ENCODE assay signal across 28 mouse cellular contexts in genomic region chr1:97614531-97615462, GRCm38 (mm10). TPM values are rescaled to one million over a fixed set of nuclear protein-coding genes. Genes with fewer than 3 reads are reported as not detected.
A peak's percentile ranks its signal among the peaks of the same experiment; 100 is the strongest.
DNase-seq lines count a peak whose midpoint lies in the region; ATAC-seq and TF ChIP-seq lines count a peak whose summit lies in the region.
"Had no signal": no experiment of that assay in that cellular context is flagged by ENCODE, and none has a peak within 500 bp of the region (broad histone marks: within the 10 kb centered on the region; RNA-seq: fewer than 3 reads in every experiment).

No protein-coding gene starts in this region.

- DNase-seq in kidney, adult 18-20 months = peak; percentile 62
- no peak for DNase-seq in natural killer cell, adult 2 months (ENCODE audit: low spot score in 2 of 2)
- DNase-seq: adrenal gland, adult 8-10 months; cerebellum, adult 9-10 months; cerebellum, postnatal 36 days; gastrocnemius, postnatal 14 days; heart, postnatal 4 days; right cerebral cortex, adult 18-20 months; spleen, adult 18-20 months; thymus, adult 18-20 months; thymus, postnatal 25 days had no signal

- H3K27me3 ChIP-seq in forebrain, embryonic 15.5 days = no peaks in the 10 kb centered on the region
- H3K27me3 ChIP-seq in forebrain, embryonic 13.5 days = no peaks in the 10 kb centered on the region
- H3K27me3 ChIP-seq in kidney, embryonic 16.5 days (ENCODE audit: insufficient read depth, low read length) = no peaks in the 10 kb centered on the region
- no peaks in the 10 kb centered on the region for H3K27me3 ChIP-seq in kidney, embryonic 15.5 days
- H3K27me3 ChIP-seq in myocyte (ENCODE audit: control insufficient read depth, insufficient read depth, insufficient read length) = no peaks in the 10 kb centered on the region
- no peaks in the 10 kb centered on the region for H3K27me3 ChIP-seq in intestine, postnatal 0 days (replicated peaks; ENCODE audit: control insufficient read depth, insufficient read depth, low read length)
- H3K27me3 ChIP-seq: CH12.LX; limb, embryonic 15.5 days; lung, embryonic 15.5 days had no signal

- no peak overlapping the region for H3K4me3 ChIP-seq in forebrain, embryonic 15.5 days
- no peak overlapping the region for H3K4me3 ChIP-seq in forebrain, embryonic 13.5 days
- H3K4me3 ChIP-seq in kidney, embryonic 16.5 days (ENCODE audit: low read length) = no peak overlapping the region
- no peak overlapping the region for H3K4me3 ChIP-seq in kidney, embryonic 15.5 days (replicated peaks)
- no peak overlapping the region for H3K4me3 ChIP-seq in myocyte
- no peak overlapping the region for H3K4me3 ChIP-seq in intestine, postnatal 0 days (ENCODE audit: low read depth, low read length)
- H3K4me3 ChIP-seq: layer of hippocampus, adult 2 months; limb, embryonic 10.5 days; limb, embryonic 15.5 days; lung, embryonic 15.5 days had no signal

- H3K9ac ChIP-seq in forebrain, embryonic 15.5 days (replicated peaks) = no peak overlapping the region
- no peak overlapping the region for H3K9ac ChIP-seq in forebrain, embryonic 13.5 days
- no peak overlapping the region for H3K9ac ChIP-seq in kidney, embryonic 16.5 days (replicated peaks; ENCODE audit: low read length)
- H3K9ac ChIP-seq in kidney, embryonic 15.5 days = no peak overlapping the region
- H3K9ac ChIP-seq in intestine, postnatal 0 days (ENCODE audit: low read depth, low read length) = no peak overlapping the region
- H3K9ac ChIP-seq: hindbrain, embryonic 14.5 days; limb, embryonic 15.5 days; liver, embryonic 14.5 days; lung, embryonic 15.5 days had no signal

- no peaks in the 10 kb centered on the region for H3K36me3 ChIP-seq in forebrain, embryonic 15.5 days
- no peaks in the 10 kb centered on the region for H3K36me3 ChIP-seq in forebrain, embryonic 13.5 days (ENCODE audit: poor library complexity, severe bottlenecking)
- no peaks in the 10 kb centered on the region for H3K36me3 ChIP-seq in kidney, embryonic 16.5 days (ENCODE audit: insufficient read depth, low read length)
- H3K36me3 ChIP-seq in kidney, embryonic 15.5 days = no peaks in the 10 kb centered on the region
- H3K36me3 ChIP-seq in myocyte (ENCODE audit: control insufficient read depth, insufficient read depth) = no peaks in the 10 kb centered on the region
- H3K36me3 ChIP-seq in intestine, postnatal 0 days (ENCODE audit: control insufficient read depth, insufficient read depth) = no peaks in the 10 kb centered on the region
- H3K36me3 ChIP-seq: limb, embryonic 10.5 days; limb, embryonic 15.5 days; lung, embryonic 15.5 days had no signal

- WGBS in forebrain, embryonic 15.5 days = 86% methylated on average over 11 of the region's 11 CpGs
- 86% methylated on average over 11 of the region's 11 CpGs for WGBS in forebrain, embryonic 13.5 days
- 82% methylated on average over 11 of the region's 11 CpGs for WGBS in kidney, embryonic 16.5 days
- WGBS in kidney, embryonic 15.5 days = 85% methylated on average over 11 of the region's 11 CpGs
- WGBS in intestine, postnatal 0 days = 85% methylated on average over 11 of the region's 11 CpGs

- no peak overlapping the region for H3K4me2 ChIP-seq in forebrain, embryonic 15.5 days (replicated peaks)
- H3K4me2 ChIP-seq in forebrain, embryonic 13.5 days = no peak overlapping the region
- H3K4me2 ChIP-seq in kidney, embryonic 16.5 days (replicated peaks; ENCODE audit: low read depth, low read length) = no peak overlapping the region
- H3K4me2 ChIP-seq in kidney, embryonic 15.5 days = no peak overlapping the region
- no peak overlapping the region for H3K4me2 ChIP-seq in myocyte (ENCODE audit: low read depth)
- no peak overlapping the region for H3K4me2 ChIP-seq in intestine, postnatal 0 days (replicated peaks; ENCODE audit: low read depth)
- H3K4me2 ChIP-seq: heart, embryonic 11.5 days; hindbrain, embryonic 14.5 days; limb, embryonic 15.5 days; lung, embryonic 15.5 days; midbrain, embryonic 11.5 days had no signal

- no peaks in the 10 kb centered on the region for H3K79me2 ChIP-seq in myocyte (ENCODE audit: control insufficient read depth, insufficient read depth)

- no peak for TF ChIP-seq POLR2A in myocyte (IDR thresholded peaks at IDR 0.05; ENCODE audit: insufficient read length, low read depth)

- ATAC-seq in forebrain, embryonic 15.5 days (replicated peaks) = 0 out of 2 replicates have a peak, but pooled peaks have one; percentile 13
- ATAC-seq in forebrain, embryonic 13.5 days = no peak
- ATAC-seq in kidney, embryonic 16.5 days (ENCODE audit: low FRiP score, low TSS enrichment) = no peak
- ATAC-seq in kidney, embryonic 15.5 days (replicated peaks; ENCODE audit: low FRiP score) = peak; percentile 58; the same call in 1 of the 2 replicates
- ATAC-seq in intestine, postnatal 0 days = no peak
- ATAC-seq: forebrain, embryonic 16.5 days had no signal

- H3K27ac ChIP-seq in forebrain, embryonic 15.5 days (replicated peaks) = no peak overlapping the region
- no peak overlapping the region for H3K27ac ChIP-seq in forebrain, embryonic 13.5 days
- H3K27ac ChIP-seq in kidney, embryonic 16.5 days (ENCODE audit: low read length) = no peak overlapping the region
- H3K27ac ChIP-seq in kidney, embryonic 15.5 days = no peak overlapping the region
- H3K27ac ChIP-seq in intestine, postnatal 0 days (ENCODE audit: low read depth, low read length) = no peak overlapping the region
- H3K27ac ChIP-seq: hindbrain, embryonic 14.5 days; kidney, postnatal 0 days; layer of hippocampus, adult 2 months; limb, embryonic 10.5 days; limb, embryonic 15.5 days; liver, embryonic 14.5 days; lung, embryonic 15.5 days had no signal

- H3ac ChIP-seq in myocyte (ENCODE audit: control insufficient read depth, insufficient read length) = no peak overlapping the region

- no peaks in the 10 kb centered on the region for H3K9me3 ChIP-seq in forebrain, embryonic 15.5 days
- no peaks in the 10 kb centered on the region for H3K9me3 ChIP-seq in forebrain, embryonic 13.5 days (replicated peaks)
- H3K9me3 ChIP-seq in kidney, embryonic 16.5 days (ENCODE audit: low read length) = no peaks in the 10 kb centered on the region
- no peaks in the 10 kb centered on the region for H3K9me3 ChIP-seq in kidney, embryonic 15.5 days (replicated peaks)
- H3K9me3 ChIP-seq in intestine, postnatal 0 days (ENCODE audit: control insufficient read depth) = no peaks in the 10 kb centered on the region
- H3K9me3 ChIP-seq: limb, embryonic 10.5 days; limb, embryonic 15.5 days; lung, embryonic 15.5 days had no signal

- H3K4me1 ChIP-seq in forebrain, embryonic 15.5 days = peaks cover 11% of the 10 kb centered on the region
- peaks cover 12% of the 10 kb centered on the region for H3K4me1 ChIP-seq in forebrain, embryonic 13.5 days
- no peaks in the 10 kb centered on the region for H3K4me1 ChIP-seq in kidney, embryonic 16.5 days (ENCODE audit: insufficient read depth, low read length)
- H3K4me1 ChIP-seq in kidney, embryonic 15.5 days = no peaks in the 10 kb centered on the region
- H3K4me1 ChIP-seq in intestine, postnatal 0 days (replicated peaks; ENCODE audit: control insufficient read depth, insufficient read depth, low read length) = no peaks in the 10 kb centered on the region
- H3K4me1 ChIP-seq: limb, embryonic 15.5 days; lung, embryonic 15.5 days had no signal

- TF ChIP-seq CTCF in intestine, postnatal 0 days (IDR thresholded peaks at IDR 0.05; ENCODE audit: low read depth) = no peak

TF ChIP-seq in myocyte, 11 proteins besides CTCF, POLR2A, EP300 and RAD21:
- no peak for TF ChIP-seq E2F4 (IDR thresholded peaks at IDR 0.05; ENCODE audit: insufficient read depth)
- TF ChIP-seq SRF (IDR thresholded peaks at IDR 0.05; ENCODE audit: control insufficient read depth, insufficient read length, low read depth) = no peak
- peak in 2 of 3 experiments; percentile 37 to 52 for TF ChIP-seq MYOG (IDR thresholded peaks at IDR 0.05; ENCODE audit: control insufficient read depth in 1 of 3, insufficient read depth in 1 of 3, insufficient read length in 2 of 3, low read depth in 2 of 3)
- TF ChIP-seq USF1 (IDR thresholded peaks at IDR 0.05; ENCODE audit: low read depth) = no peak
- TF ChIP-seq MYOD1 (IDR thresholded peaks at IDR 0.05; ENCODE audit: control insufficient read depth in 1 of 3, insufficient read length in 2 of 3, low read depth in 2 of 3) = peak in 1 of 3 experiments; percentile 65
- TF ChIP-seq TCF3 (IDR thresholded peaks at IDR 0.05; ENCODE audit: insufficient read length, low read depth) = no peak
- no peak for TF ChIP-seq REST (IDR thresholded peaks at IDR 0.05; ENCODE audit: insufficient read depth, insufficient read length)
- TF ChIP-seq POLR2AphosphoS2 (IDR thresholded peaks at IDR 0.05; ENCODE audit: insufficient read length, low read depth) = no peak
- TF ChIP-seq TCF12 (IDR thresholded peaks at IDR 0.05; ENCODE audit: insufficient read depth, poor library complexity, severe bottlenecking) = no peak
- no peak for TF ChIP-seq MAX (IDR thresholded peaks at IDR 0.05; ENCODE audit: low read depth)
- peak; percentile 33; the same call in 1 of the 2 replicates for TF ChIP-seq CEBPB (IDR thresholded peaks at IDR 0.05; ENCODE audit: insufficient read depth, poor library complexity, severe bottlenecking)
TF ChIP-seq in myocyte: peak in this region for 3.

RNA-seq across cellular contexts. Expression of gene D1Ertd622e, which starts 47.1 kb away (rescaled TPM):
- 54.7 and 58.2 TPM in 2 replicates for polyA plus RNA-seq in forebrain, embryonic 15.5 days (2015; fragmentation: Nextera tagmentation; extraction: Ambion mirVana)
- polyA plus RNA-seq in forebrain, embryonic 13.5 days (2015; fragmentation: Nextera tagmentation; extraction: Ambion mirVana) = 47.4 and 51.2 TPM in 2 replicates
- polyA plus RNA-seq in kidney, embryonic 16.5 days (2015; fragmentation: Nextera tagmentation; extraction: Ambion mirVana) = 22.0 and 24.0 TPM in 2 replicates
- 23.2 and 25.7 TPM in 2 replicates for polyA plus RNA-seq in kidney, embryonic 15.5 days (2015; fragmentation: Nextera tagmentation; extraction: Ambion mirVana)
- 6.1 TPM for polyA plus RNA-seq in myocyte (2012; fragmentation: generic; extraction: Trizol)
- polyA plus RNA-seq in intestine, postnatal 0 days (2015; fragmentation: Nextera tagmentation; extraction: Ambion mirVana) = 29.5 and 30.2 TPM in 2 replicates

Comparison
In these comparisons a context has a peak if more than half of its experiments do, and no peak if none do; other contexts are left out.
1. ATAC-seq: peak in forebrain, embryonic 15.5 days (single experiment) and kidney, embryonic 15.5 days (single experiment); none in forebrain, embryonic 13.5 days (single experiment), kidney, embryonic 16.5 days (single experiment) and intestine, postnatal 0 days (single experiment).